Mouse (Mus musculus) midbrain, postnatal 0 days (tissue): ENCODE results near the gene Lrrc2. TPM values are rescaled to one million over a fixed set of nuclear protein-coding genes. Genes with fewer than 3 reads are reported as not detected.

Source experiments
- ATAC-seq: fragments of 200-750 bp; cut with Nextera tagmentation; 2 replicates; pipeline ENCODE4 v1.8.0; 2017; ENCODE audit warnings: moderate number of reproducible peaks, mild to moderate bottlenecking, moderate TSS enrichment, moderate library complexity; ENCODE audit not compliant: low FRiP score
- DNase-seq: peaks from one replicate; pipeline ENCODE4 v3.0.0-alpha.2; 2015; ENCODE audit warnings: low spot score
- H3K27ac ChIP-seq: fragments of 300-500 bp; sonication (generic); 2 replicates; pipeline ENCODE4 v1.5.1; 2014; ENCODE audit warnings: low read depth, mild to moderate bottlenecking, low read length, mixed read lengths
- H3K27me3 ChIP-seq: fragments of 300-500 bp; sonication (generic); 2 replicates; pipeline ENCODE4 v1.6.1; 2014; ENCODE audit warnings: low read length, control low read depth, mixed read lengths; ENCODE audit not compliant: insufficient read depth
- H3K36me3 ChIP-seq: fragments of 300-500 bp; sonication (generic); 2 replicates; pipeline ENCODE4 v1.6.1; 2014; ENCODE audit warnings: low read length, control low read depth, mixed read lengths; ENCODE audit not compliant: insufficient read depth
- H3K4me1 ChIP-seq: fragments of 300-500 bp; sonication (generic); 2 replicates; pipeline ENCODE4 v1.6.1; 2014; ENCODE audit warnings: mild to moderate bottlenecking, control low read depth, antibody characterized with exemption, low read length, mixed read lengths; ENCODE audit not compliant: insufficient read depth
- H3K4me2 ChIP-seq: fragments of 300-500 bp; sonication (generic); 2 replicates; pipeline ENCODE4 v1.6.1; 2014; ENCODE audit warnings: low read depth, mild to moderate bottlenecking, low read length, mixed read lengths; ENCODE audit not compliant: poor library complexity, severe bottlenecking
- H3K4me3 ChIP-seq: fragments of 300-500 bp; sonication (generic); 2 replicates; pipeline ENCODE4 v1.5.1; 2014; ENCODE audit warnings: low read depth, mild to moderate bottlenecking, low read length, moderate library complexity
- H3K9ac ChIP-seq: fragments of 300-500 bp; sonication (generic); replicated peaks from 2 replicates; pipeline ENCODE4 v1.6.1; 2014; ENCODE audit warnings: mild to moderate bottlenecking, low read length, moderate library complexity, mixed read lengths; ENCODE audit not compliant: poor library complexity, severe bottlenecking
- H3K9me3 ChIP-seq: fragments of 300-500 bp; sonication (generic); 2 replicates; pipeline ENCODE4 v1.6.1; 2016; ENCODE audit warnings: low read length, control low read depth
- CTCF ChIP-seq: IDR thresholded peaks from 2 replicates; pipeline ENCODE4 v1.5.1; 2016; ENCODE audit warnings: antibody characterized with exemption, mild to moderate bottlenecking
- WGBS: fragments of 180-500 bp; shearing (Covaris S2); extraction: QIAGEN DNeasy Blood & Tissue Kit; methylation state at CpG from one replicate; pipeline ENCODE4 v1.1.7; 2014; 5-methylcytosine and 5-hydroxymethylcytosine counted together
- polyA plus RNA-seq: library from polyadenylated mRNA; unstranded; fragments of >200 nt; fragmentation: Nextera tagmentation; extraction: Ambion mirVana; gene quantifications from 2 replicates; pipeline ENCODE4 v1.2.1, GENCODE M21; 2015
- total RNA-seq: library from RNA; depleted of rRNA; stranded (reverse); fragments of >200 nt; gene quantifications from 2 replicates; pipeline ENCODE4 v1.2.3, GENCODE M21; 2014

The Lrrc2 gene
- total and polyA plus RNA-seq, 2 experiments from 2014 or later, result 0.93 to 1.1 TPM

DNA sequence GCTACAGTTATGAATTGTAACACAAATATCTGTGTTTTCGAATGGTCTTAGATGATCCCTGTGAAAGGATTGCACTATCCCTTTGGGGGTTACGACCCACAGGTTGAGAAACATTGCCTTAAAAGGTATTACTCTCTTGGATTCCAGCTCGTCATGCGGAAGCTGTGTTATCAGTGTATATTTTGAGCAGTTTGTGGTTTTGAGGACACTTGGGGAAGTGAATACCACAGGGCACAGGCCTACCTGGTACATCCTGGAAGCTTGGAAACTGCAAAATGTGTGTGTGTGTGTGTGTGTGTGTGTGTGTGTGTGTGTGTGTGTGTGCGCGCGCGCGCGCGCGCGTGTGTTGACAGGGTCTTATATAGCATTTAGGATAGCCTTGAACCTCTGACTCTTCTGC, 521 bp downstream of the Lrrc2 start:
- no peak for TF ChIP-seq CTCF
- WGBS, result 96% methylated on average over 13 of the region's 13 CpGs
- no peak overlapping the region for H3K9ac ChIP-seq
- ATAC-seq, result no peak
- no peaks in the 10 kb centered on the region for H3K27me3 ChIP-seq
- H3K4me2 ChIP-seq, result no peak overlapping the region
- H3K27ac ChIP-seq, result no peak overlapping the region
- H3K4me3 ChIP-seq, result no peak overlapping the region
- no peak for DNase-seq
- H3K9me3 ChIP-seq, result no peaks in the 10 kb centered on the region
- no peaks in the 10 kb centered on the region for H3K4me1 ChIP-seq
- no peaks in the 10 kb centered on the region for H3K36me3 ChIP-seq

DNA sequence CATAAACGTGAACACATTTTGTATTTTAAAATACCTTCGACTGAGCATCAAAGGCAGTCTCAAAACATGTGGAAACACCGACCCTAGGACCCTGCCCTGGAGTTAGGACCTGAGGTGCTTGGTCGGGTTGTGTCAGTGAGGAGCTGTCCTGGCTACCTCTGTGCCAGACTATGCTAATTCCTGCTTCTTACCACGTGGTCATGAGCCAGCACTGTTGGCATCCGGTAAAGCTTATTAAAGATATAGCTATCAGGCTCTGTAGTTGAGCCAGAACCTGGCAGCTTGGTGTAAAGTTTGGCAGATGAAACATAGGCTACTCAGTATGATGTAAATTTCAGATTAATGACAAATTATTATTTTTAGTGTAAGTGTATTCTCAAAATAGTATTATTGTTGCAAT, 1.1 kb downstream of the Lrrc2 start:
- DNase-seq, result no peak
- WGBS, result 56% methylated on average over 6 of the region's 6 CpGs

DNA sequence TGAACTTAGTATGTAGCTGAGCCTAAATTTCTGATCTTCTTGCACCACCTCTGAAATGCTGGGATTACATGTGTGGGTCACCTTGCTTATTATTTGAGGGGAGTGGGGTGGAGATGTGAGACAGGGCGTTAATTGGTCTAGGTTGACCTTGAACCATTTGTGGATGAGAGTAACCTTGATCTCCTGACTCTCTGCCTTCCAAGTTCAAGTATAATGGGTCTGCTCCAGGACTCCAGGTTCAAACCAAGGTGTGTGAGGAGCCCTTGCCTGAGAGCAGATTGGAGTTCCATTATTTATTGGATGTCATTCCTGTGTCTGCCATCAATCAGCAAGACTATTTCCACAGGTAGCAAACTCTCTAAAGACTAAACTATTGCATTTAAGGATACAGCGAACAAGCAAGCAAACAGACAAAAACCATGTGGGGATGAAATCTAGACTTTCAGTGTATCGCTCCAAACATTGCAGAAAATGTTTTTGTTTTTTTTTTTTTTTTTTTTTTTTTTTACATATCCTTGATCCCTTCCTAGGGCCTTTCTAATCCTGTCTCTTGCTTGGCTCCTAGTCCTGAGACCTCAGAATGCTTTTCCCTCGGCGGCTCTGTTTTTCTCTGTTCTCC, 1.7 kb downstream of the Lrrc2 start:
- H3K27ac ChIP-seq, result peak overlapping the region; percentile 77
- 36% methylated on average over 5 of the region's 5 CpGs for WGBS
- DNase-seq (no peak), ATAC-seq (no peak)
- no peak for TF ChIP-seq CTCF
- no peaks in the 10 kb centered on the region for H3K4me1 ChIP-seq
- no peaks in the 10 kb centered on the region for H3K36me3 ChIP-seq
- H3K27me3 ChIP-seq, result no peaks in the 10 kb centered on the region
- H3K9ac ChIP-seq, result peak overlapping the region; percentile 61
- peak overlapping the region; percentile 75 for H3K4me2 ChIP-seq
- H3K4me3 ChIP-seq, result peak overlapping the region; percentile 47
- no peaks in the 10 kb centered on the region for H3K9me3 ChIP-seq

More for the DNA sequence above, 1.1 kb downstream of the Lrrc2 start:
- Histone ChIP-seq H3K4me3 (no peak overlapping the region), H3K4me2 (no peak overlapping the region), H3K9ac (0 out of 2 replicates have a peak overlapping the region, but pooled peaks have one; percentile 4), H3K4me1 (no peaks in the 10 kb centered on the region), H3K36me3 (no peaks in the 10 kb centered on the region), H3K27ac (no peak overlapping the region), H3K27me3 (no peaks in the 10 kb centered on the region), H3K9me3 (no peaks in the 10 kb centered on the region)
- no peak for ATAC-seq
- TF ChIP-seq CTCF, result no peak

GRCm38 (mm10) chr9:110953550-110954461, 2.5 kb downstream of the Lrrc2 start:
- 1% methylated on average over 44 of the region's 44 CpGs for WGBS

DNA sequence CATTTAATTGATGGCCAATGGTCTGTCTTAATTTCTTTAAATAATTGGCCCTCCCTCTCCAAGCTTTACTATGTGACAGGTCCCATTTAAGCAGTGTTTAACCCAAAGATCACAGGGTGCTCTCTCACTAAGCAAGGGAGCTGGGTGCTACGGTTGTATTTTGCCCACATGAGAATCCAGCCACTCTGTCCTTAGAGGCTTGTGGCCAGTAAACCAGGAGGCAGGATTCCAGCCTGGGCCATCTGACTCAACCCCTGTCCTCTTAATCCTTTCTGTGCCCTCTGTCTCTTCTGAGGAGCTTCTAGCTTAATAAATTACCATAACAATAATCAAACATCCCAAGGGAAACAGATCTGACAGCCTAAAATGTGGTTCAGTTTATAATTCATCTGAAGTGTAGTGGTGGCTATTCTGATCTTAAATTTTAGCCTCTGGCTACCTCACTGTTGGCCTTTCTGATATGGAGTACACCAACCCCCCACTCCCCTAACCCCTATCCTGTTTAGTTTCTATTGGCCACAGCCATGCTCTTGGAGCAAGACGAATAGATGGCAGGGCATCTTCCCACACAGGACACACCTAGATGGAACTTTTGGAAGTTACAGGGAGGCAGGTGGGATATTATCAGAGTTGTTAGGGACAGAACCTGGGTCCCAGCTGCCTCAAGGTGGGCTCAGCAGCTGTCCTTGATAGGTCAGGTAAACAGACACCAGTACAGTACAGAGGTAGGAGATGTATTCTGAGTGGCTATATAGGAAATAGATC, 3.5 kb downstream of the Lrrc2 start:
- no peak for TF ChIP-seq CTCF
- Histone ChIP-seq H3K9me3 (no peaks in the 10 kb centered on the region), H3K4me2 (peak overlapping the region; percentile 75; the same call in 1 of the 2 replicates), H3K9ac (no peak overlapping the region), H3K36me3 (no peaks in the 10 kb centered on the region), H3K27ac (no peak overlapping the region), H3K4me1 (no peaks in the 10 kb centered on the region), H3K4me3 (no peak overlapping the region), H3K27me3 (no peaks in the 10 kb centered on the region)
- WGBS, result 28% methylated on average over 2 of the region's 2 CpGs
- ATAC-seq (no peak), DNase-seq (no peak)

More at GRCm38 (mm10) chr9:110953550-110954461, 2.5 kb downstream of the Lrrc2 start:
- peak overlapping the region; percentile 75 for H3K4me2 ChIP-seq
- no peaks in the 10 kb centered on the region for H3K9me3 ChIP-seq
- H3K36me3 ChIP-seq, result no peaks in the 10 kb centered on the region
- peak; percentile 84 for TF ChIP-seq CTCF
- H3K27ac ChIP-seq, result peak overlapping the region; percentile 77
- peak; percentile 85 for DNase-seq
- H3K4me1 ChIP-seq, result no peaks in the 10 kb centered on the region
- peak overlapping the region; percentile 47 for H3K4me3 ChIP-seq
- H3K9ac ChIP-seq, result peak overlapping the region; percentile 61
- H3K27me3 ChIP-seq, result no peaks in the 10 kb centered on the region
- ATAC-seq, result peak; percentile 91
